Mouse (Mus musculus) hindbrain, embryonic 12.5 days (tissue): ENCODE measurements around the gene Tor4a. TPM values are rescaled to one million over a fixed set of nuclear protein-coding genes. Genes with fewer than 3 reads are reported as not detected.
A peak's percentile ranks its signal among the peaks of the same experiment; 100 is the strongest.

Source experiments
- ATAC-seq: fragments of 200-750 bp; cut with Nextera tagmentation; 2 replicates; pipeline ENCODE4 v1.8.0; 2017; ENCODE audit warnings: moderate TSS enrichment; ENCODE audit not compliant: low FRiP score
- H3K27ac ChIP-seq: fragments of 300-500 bp; sonication (generic); 2 replicates; pipeline ENCODE4 v1.5.1; 2016; ENCODE audit warnings: mild to moderate bottlenecking
- H3K27me3 ChIP-seq: fragments of 300-500 bp; sonication (generic); 2 replicates; pipeline ENCODE4 v1.6.1; 2016; ENCODE audit warnings: mild to moderate bottlenecking
- H3K36me3 ChIP-seq: fragments of 300-500 bp; sonication (generic); 2 replicates; pipeline ENCODE4 v1.6.1; 2016; ENCODE audit warnings: mild to moderate bottlenecking
- H3K4me1 ChIP-seq: fragments of 300-500 bp; sonication (generic); 2 replicates; pipeline ENCODE4 v1.6.1; 2016
- H3K4me2 ChIP-seq: fragments of 300-500 bp; sonication (generic); replicated peaks from 2 replicates; pipeline ENCODE4 v1.6.1; 2016; ENCODE audit warnings: mild to moderate bottlenecking
- H3K4me3 ChIP-seq: fragments of 300-500 bp; sonication (generic); 2 replicates; pipeline ENCODE4 v1.5.1; 2016; ENCODE audit warnings: mild to moderate bottlenecking
- H3K9ac ChIP-seq: fragments of 300-500 bp; sonication (generic); 2 replicates; pipeline ENCODE4 v1.6.1; 2016; ENCODE audit warnings: mild to moderate bottlenecking, moderate library complexity
- H3K9me3 ChIP-seq: fragments of 300-500 bp; sonication (generic); replicated peaks from 2 replicates; pipeline ENCODE4 v1.6.1; 2016; ENCODE audit warnings: mild to moderate bottlenecking
- WGBS: fragments of 180-500 bp; shearing (Covaris S2); methylation state at CpG from one replicate; pipeline ENCODE4 v1.1.7; 2016; 5-methylcytosine and 5-hydroxymethylcytosine counted together
- polyA plus RNA-seq: library from polyadenylated mRNA; unstranded; fragments of >200 nt; fragmentation: Nextera tagmentation; extraction: Ambion mirVana; gene quantifications from 2 replicates; pipeline ENCODE4 v1.2.1, GENCODE M21; 2016

Tor4a gene
- polyA plus RNA-seq, 1 experiment from 2014 or later: 2.4 TPM

- H3K27ac ChIP-seq: no peak overlapping the region
- peaks cover 24% of the 10 kb centered on the region for H3K4me1 ChIP-seq
- H3K27me3 ChIP-seq: peaks cover 42% of the 10 kb centered on the region
- no peak overlapping the region for H3K9ac ChIP-seq
- H3K4me2 ChIP-seq: no peak overlapping the region
- peaks cover 35% of the 10 kb centered on the region for H3K36me3 ChIP-seq
- no peak for ATAC-seq
- 37% methylated on average over 2 of the region's 2 CpGs for WGBS
- H3K4me3 ChIP-seq: no peak overlapping the region
- no peaks in the 10 kb centered on the region for H3K9me3 ChIP-seq
These were observed 505 bp upstream of the Tor4a start for GRCm38 (mm10) chr2:25197191-25197590.

GRCm38 (mm10) chr2:25195211-25196156 is 1.2 kb downstream of the Tor4a start:
- Histone ChIP-seq H3K4me2 (peak overlapping the region; percentile 35), H3K9ac (no peak overlapping the region)
- ATAC-seq: no peak

GRCm38 (mm10) chr2:25194486-25195171 is 2.1 kb downstream of the Tor4a start:
- WGBS: 81% methylated on average over 17 of the region's 17 CpGs
- no peak for ATAC-seq
- Histone ChIP-seq H3K4me1 (peaks cover 24% of the 10 kb centered on the region), H3K4me2 (0 out of 2 replicates have a peak overlapping the region, but pooled peaks have one; percentile 35), H3K9me3 (no peaks in the 10 kb centered on the region), H3K36me3 (peaks cover 11% of the 10 kb centered on the region), H3K4me3 (no peak overlapping the region), H3K27me3 (peaks cover 42% of the 10 kb centered on the region), H3K27ac (no peak overlapping the region), H3K9ac (no peak overlapping the region)

More at GRCm38 (mm10) chr2:25195211-25196156, 1.2 kb downstream of the Tor4a start:
- no peak overlapping the region for H3K27ac ChIP-seq
- H3K9me3 ChIP-seq: no peaks in the 10 kb centered on the region
- H3K27me3 ChIP-seq: peaks cover 42% of the 10 kb centered on the region
- H3K36me3 ChIP-seq: peaks cover 19% of the 10 kb centered on the region
- H3K4me3 ChIP-seq: no peak overlapping the region
- H3K4me1 ChIP-seq: peaks cover 24% of the 10 kb centered on the region
- WGBS: 19% methylated on average over 55 of the region's 55 CpGs

GRCm38 (mm10) chr2:25194006-25194405 is 2.7 kb downstream of the Tor4a start:
- Histone ChIP-seq H3K36me3 (0 out of 2 replicates have a peak, but pooled peaks cover 5% of the 10 kb centered on the region), H3K27ac (no peak overlapping the region), H3K9ac (peak overlapping the region; percentile 13; the same call in 1 of the 2 replicates), H3K4me3 (no peak overlapping the region), H3K4me1 (peaks cover 24% of the 10 kb centered on the region), H3K9me3 (no peaks in the 10 kb centered on the region), H3K4me2 (no peak overlapping the region), H3K27me3 (peaks cover 42% of the 10 kb centered on the region)
- peak; percentile 9; the same call in 1 of the 2 replicates for ATAC-seq
- 77% methylated on average over 5 of the region's 5 CpGs for WGBS

- Histone ChIP-seq H3K27me3 (peaks cover 42% of the 10 kb centered on the region), H3K4me3 (no peak overlapping the region), H3K36me3 (0 out of 2 replicates have a peak, but pooled peaks cover 1% of the 10 kb centered on the region), H3K4me2 (no peak overlapping the region), H3K27ac (no peak overlapping the region), H3K9me3 (no peaks in the 10 kb centered on the region), H3K4me1 (peaks cover 24% of the 10 kb centered on the region), H3K9ac (peak overlapping the region; percentile 13; the same call in 1 of the 2 replicates)
- 3% methylated on average over 6 of the region's 6 CpGs for WGBS
- ATAC-seq: peak; percentile 69
These were observed 3.3 kb downstream of the Tor4a start for GRCm38 (mm10) chr2:25193330-25193770.

- ATAC-seq: no peak
These were observed 8.8 kb downstream of the Tor4a start for GRCm38 (mm10) chr2:25187841-25188240.

GRCm38 (mm10) chr2:25186575-25186930 is 10.1 kb downstream of the Tor4a start:
- H3K4me3 ChIP-seq: peak overlapping the region; percentile 45
- H3K4me2 ChIP-seq: peak overlapping the region; percentile 68
- no peaks in the 10 kb centered on the region for H3K36me3 ChIP-seq
- no peaks in the 10 kb centered on the region for H3K9me3 ChIP-seq
- H3K9ac ChIP-seq: peak overlapping the region; percentile 67; the same call in 1 of the 2 replicates
- no peaks in the 10 kb centered on the region for H3K27me3 ChIP-seq
- no peak; the same call in 1 of the 2 replicates for ATAC-seq
- H3K27ac ChIP-seq: peak overlapping the region; percentile 96
- H3K4me1 ChIP-seq: peaks cover 39% of the 10 kb centered on the region
- WGBS: 35% methylated on average over 5 of the region's 5 CpGs

More at GRCm38 (mm10) chr2:25187841-25188240, 8.8 kb downstream of the Tor4a start:
- Histone ChIP-seq H3K27me3 (no peaks in the 10 kb centered on the region), H3K4me3 (no peak overlapping the region), H3K4me2 (no peak overlapping the region), H3K36me3 (no peaks in the 10 kb centered on the region), H3K9me3 (no peaks in the 10 kb centered on the region), H3K27ac (no peak overlapping the region), H3K9ac (no peak overlapping the region), H3K4me1 (peaks cover 32% of the 10 kb centered on the region)
- WGBS: 79% methylated on average over 6 of the region's 6 CpGs

- peaks cover 39% of the 10 kb centered on the region for H3K4me1 ChIP-seq
- H3K36me3 ChIP-seq: no peaks in the 10 kb centered on the region
- peak overlapping the region; percentile 96 for H3K27ac ChIP-seq
- WGBS: under 1% methylated on average over 64 of the region's 64 CpGs
- peak; percentile 82 for ATAC-seq
- H3K9ac ChIP-seq: peak overlapping the region; percentile 67
- H3K4me2 ChIP-seq: peak overlapping the region; percentile 68
- H3K9me3 ChIP-seq: no peaks in the 10 kb centered on the region
- H3K4me3 ChIP-seq: peak overlapping the region; percentile 45
- H3K27me3 ChIP-seq: no peaks in the 10 kb centered on the region
These were observed 10.8 kb downstream of the Tor4a start for GRCm38 (mm10) chr2:25185625-25186574.

GRCm38 (mm10) chr2:25184496-25184895 is 12.2 kb downstream of the Tor4a start:
- 88% methylated on average over 7 of the region's 7 CpGs for WGBS
- Histone ChIP-seq H3K27me3 (no peaks in the 10 kb centered on the region), H3K4me3 (no peak overlapping the region; the same call in 1 of the 2 replicates), H3K9me3 (no peaks in the 10 kb centered on the region), H3K4me1 (peaks cover 47% of the 10 kb centered on the region), H3K9ac (no peak overlapping the region), H3K4me2 (peak overlapping the region; percentile 73; the same call in 1 of the 2 replicates), H3K36me3 (no peaks in the 10 kb centered on the region), H3K27ac (peak overlapping the region; percentile 96)
- ATAC-seq: no peak

- Histone ChIP-seq H3K4me1 (peaks cover 56% of the 10 kb centered on the region), H3K27me3 (no peaks in the 10 kb centered on the region), H3K9me3 (no peaks in the 10 kb centered on the region), H3K4me2 (peak overlapping the region; percentile 73), H3K9ac (no peak overlapping the region; the same call in 1 of the 2 replicates), H3K36me3 (no peaks in the 10 kb centered on the region), H3K4me3 (peak overlapping the region; percentile 74), H3K27ac (peak overlapping the region; percentile 96; the same call in 1 of the 2 replicates)
- WGBS: 60% methylated on average over 2 of the region's 2 CpGs
- ATAC-seq: no peak
These were observed 13.3 kb downstream of the Tor4a start for GRCm38 (mm10) chr2:25183336-25183735.

GRCm38 (mm10) chr2:25182664-25183063 is 14.0 kb downstream of the Tor4a start:
- no peak for ATAC-seq
- no peaks in the 10 kb centered on the region for H3K36me3 ChIP-seq
- no peaks in the 10 kb centered on the region for H3K9me3 ChIP-seq
- 7% methylated on average over 6 of the region's 6 CpGs for WGBS
- peak overlapping the region; percentile 74 for H3K4me3 ChIP-seq
- peak overlapping the region; percentile 73 for H3K4me2 ChIP-seq
- peak overlapping the region; percentile 79 for H3K9ac ChIP-seq
- H3K27me3 ChIP-seq: peaks cover 4% of the 10 kb centered on the region; the same call in 1 of the 2 replicates
- H3K27ac ChIP-seq: peak overlapping the region; percentile 96
- peaks cover 62% of the 10 kb centered on the region for H3K4me1 ChIP-seq
